23 mouse cellular contexts compared by ENCODE assay signal in genomic region chr11:112953491-112953890, GRCm38 (mm10).
DNase-seq lines count a peak whose midpoint lies in the region; ATAC-seq and TF ChIP-seq lines count a peak whose summit lies in the region.
"Had no signal": no experiment of that assay in that cellular context is flagged by ENCODE, and none has a peak within 500 bp of the region (broad histone marks: within the 10 kb centered on the region; RNA-seq: fewer than 3 reads in every experiment).

No protein-coding gene starts in this region.

- no peak for ATAC-seq in forebrain, postnatal 0 days
- no peak for ATAC-seq in forebrain, embryonic 15.5 days (replicated peaks)
- ATAC-seq in lung, embryonic 15.5 days (ENCODE audit: borderline replicate concordance, extremely low read depth, low FRiP score, low TSS enrichment): peak; percentile 37; the same call in 1 of the 2 replicates
- ATAC-seq: activated CD4-positive, CD25-positive, alpha-beta regulatory T cell, adult 4 months; intestine, postnatal 0 days; Patski had no signal

- H3K4me3 ChIP-seq in forebrain, postnatal 0 days (ENCODE audit: low read depth, low read length): no peak overlapping the region
- H3K4me3 ChIP-seq in forebrain, embryonic 15.5 days: no peak overlapping the region
- no peak overlapping the region for H3K4me3 ChIP-seq in lung, embryonic 15.5 days
- H3K4me3 ChIP-seq: embryonic facial prominence, embryonic 12.5 days; heart, adult 2 months; myocyte; neural tube, embryonic 15.5 days; stomach, embryonic 15.5 days had no signal

- TF ChIP-seq CTCF in forebrain, postnatal 0 days (IDR thresholded peaks at IDR 0.05; ENCODE audit: low read depth): no peak
- TF ChIP-seq CTCF in brain, embryonic 14.5 days (IDR thresholded peaks at IDR 0.05; ENCODE audit: borderline replicate concordance, extremely low read depth, insufficient read depth, insufficient read length): no peak

- no peaks in the 10 kb centered on the region for H3K9me3 ChIP-seq in forebrain, postnatal 0 days (ENCODE audit: low read length)
- H3K9me3 ChIP-seq in forebrain, embryonic 15.5 days: no peaks in the 10 kb centered on the region
- H3K9me3 ChIP-seq in lung, embryonic 15.5 days: no peaks in the 10 kb centered on the region
- H3K9me3 ChIP-seq: embryonic facial prominence, embryonic 12.5 days; neural tube, embryonic 15.5 days; stomach, embryonic 15.5 days had no signal

- WGBS in forebrain, postnatal 0 days: 41% methylated on average over 4 of the region's 4 CpGs
- WGBS in forebrain, embryonic 15.5 days: 42% methylated on average over 4 of the region's 4 CpGs
- WGBS in lung, embryonic 15.5 days: 33% methylated on average over 4 of the region's 4 CpGs

- no peak for TF ChIP-seq POLR2A in brain, embryonic 14.5 days (IDR thresholded peaks at IDR 0.05; ENCODE audit: borderline replicate concordance, extremely low read depth, insufficient read depth, insufficient read length, poor library complexity, severe bottlenecking)

- peak; percentile 20 for DNase-seq in forebrain, postnatal 0 days
- no peak for DNase-seq in lung, adult 18-20 months
- DNase-seq in brain, embryonic 14.5 days (ENCODE audit: low read depth): peak; percentile 81
- peak; percentile 3 for DNase-seq in lung, postnatal 14 days
- no peak for DNase-seq in layer of hippocampus, adult 9-10 months (ENCODE audit: low spot score)
- DNase-seq: gastrocnemius, postnatal 14 days; heart, adult 2 months; kidney, postnatal 14 days; layer of hippocampus, adult 9-11 months; liver; right cerebral cortex, adult 18-20 months; spleen, adult 18-20 months; thymus, adult 2 months had no signal

- H3K27ac ChIP-seq in forebrain, postnatal 0 days (ENCODE audit: low read depth, low read length): no peak overlapping the region
- H3K27ac ChIP-seq in forebrain, embryonic 15.5 days (replicated peaks): no peak overlapping the region
- H3K27ac ChIP-seq in lung, embryonic 15.5 days: no peak overlapping the region
- H3K27ac ChIP-seq: embryonic facial prominence, embryonic 12.5 days; heart, adult 2 months; neural tube, embryonic 15.5 days; stomach, embryonic 15.5 days had no signal

- H3K9ac ChIP-seq in forebrain, postnatal 0 days: no peak overlapping the region
- H3K9ac ChIP-seq in forebrain, embryonic 15.5 days (replicated peaks): no peak overlapping the region
- H3K9ac ChIP-seq in lung, embryonic 15.5 days: no peak overlapping the region
- H3K9ac ChIP-seq: embryonic facial prominence, embryonic 12.5 days; neural tube, embryonic 15.5 days; stomach, embryonic 15.5 days had no signal

- no peak overlapping the region for H3K4me2 ChIP-seq in forebrain, postnatal 0 days (ENCODE audit: low read depth)
- no peak overlapping the region for H3K4me2 ChIP-seq in forebrain, embryonic 15.5 days (replicated peaks)
- no peak overlapping the region for H3K4me2 ChIP-seq in lung, embryonic 15.5 days
- H3K4me2 ChIP-seq: embryonic facial prominence, embryonic 12.5 days; midbrain, embryonic 11.5 days; neural tube, embryonic 15.5 days; stomach, embryonic 15.5 days had no signal

- H3K4me1 ChIP-seq in forebrain, postnatal 0 days (ENCODE audit: insufficient read depth): no peaks in the 10 kb centered on the region
- peaks cover 15% of the 10 kb centered on the region for H3K4me1 ChIP-seq in forebrain, embryonic 15.5 days
- H3K4me1 ChIP-seq in lung, embryonic 15.5 days: peaks cover 14% of the 10 kb centered on the region; the same call in 1 of the 2 replicates
- H3K4me1 ChIP-seq: neural tube, embryonic 15.5 days; stomach, embryonic 15.5 days had no signal

- no peaks in the 10 kb centered on the region for H3K36me3 ChIP-seq in forebrain, postnatal 0 days (ENCODE audit: insufficient read depth)
- no peaks in the 10 kb centered on the region for H3K36me3 ChIP-seq in forebrain, embryonic 15.5 days
- no peaks in the 10 kb centered on the region for H3K36me3 ChIP-seq in lung, embryonic 15.5 days
- H3K36me3 ChIP-seq: embryonic facial prominence, embryonic 12.5 days; neural tube, embryonic 15.5 days; stomach, embryonic 15.5 days had no signal

- H3K27me3 ChIP-seq in forebrain, postnatal 0 days (ENCODE audit: insufficient read depth, low read length): no peaks in the 10 kb centered on the region
- no peaks in the 10 kb centered on the region for H3K27me3 ChIP-seq in forebrain, embryonic 15.5 days
- no peaks in the 10 kb centered on the region for H3K27me3 ChIP-seq in lung, embryonic 15.5 days
- H3K27me3 ChIP-seq: embryonic facial prominence, embryonic 12.5 days; neural tube, embryonic 15.5 days; Patski; stomach, embryonic 15.5 days had no signal

Comparison
In these comparisons a context has a peak if more than half of its experiments do, and no peak if none do; other contexts are left out.
1. DNase-seq: peak in forebrain, postnatal 0 days (single experiment), brain, embryonic 14.5 days (single experiment) and lung, postnatal 14 days (single experiment); none in lung, adult 18-20 months (0 of 2) and layer of hippocampus, adult 9-10 months (single experiment).